Mouse (Mus musculus) kidney, adult 18-20 months (tissue): ENCODE measurements around the gene Strn4.

Experiments
- DNase-seq: peaks from one replicate; pipeline ENCODE4 v3.0.0; 2021

Gene Strn4

DNA sequence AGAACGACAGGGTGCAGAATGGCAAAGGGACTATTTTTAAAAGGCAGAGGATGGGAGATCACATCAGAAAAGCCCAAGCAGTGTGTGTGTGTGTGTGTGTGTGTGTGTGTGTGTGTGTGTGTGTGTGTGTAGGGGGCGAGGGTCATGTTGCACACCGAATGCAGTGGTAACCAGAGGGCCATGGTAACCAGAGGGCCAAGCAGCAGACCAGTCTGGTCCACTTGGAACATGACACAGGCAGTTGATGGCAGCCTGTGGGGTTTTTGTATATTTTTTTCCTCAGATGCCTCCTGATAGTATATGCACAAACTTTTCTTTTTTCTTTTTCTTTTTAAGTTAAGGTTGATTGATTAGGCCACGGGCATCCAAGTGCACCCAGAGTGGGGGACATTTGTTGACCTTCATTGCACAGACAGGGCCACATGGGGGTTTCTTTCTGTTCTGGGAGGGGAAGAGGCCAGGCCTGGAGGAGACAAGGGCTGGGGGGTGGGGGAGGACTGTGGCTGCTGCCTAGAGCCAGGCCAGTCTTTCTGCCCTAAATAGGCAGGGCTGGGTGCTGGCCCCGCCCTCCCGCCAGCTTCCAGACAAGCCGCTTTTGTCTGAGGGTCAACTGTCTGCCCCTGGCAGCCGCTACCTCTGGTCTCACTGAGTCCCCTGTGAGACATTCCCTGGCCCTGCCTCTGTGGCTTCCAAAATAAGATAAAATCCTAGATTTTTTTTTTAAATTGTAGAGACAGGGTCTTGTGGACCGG lies 64.3 kb downstream of the Strn4 start:
- DNase-seq = no peak

- no peak for DNase-seq
Observed at GRCm38 (mm10) chr7:16880615-16881014, 64.9 kb downstream of the Strn4 start.

DNA sequence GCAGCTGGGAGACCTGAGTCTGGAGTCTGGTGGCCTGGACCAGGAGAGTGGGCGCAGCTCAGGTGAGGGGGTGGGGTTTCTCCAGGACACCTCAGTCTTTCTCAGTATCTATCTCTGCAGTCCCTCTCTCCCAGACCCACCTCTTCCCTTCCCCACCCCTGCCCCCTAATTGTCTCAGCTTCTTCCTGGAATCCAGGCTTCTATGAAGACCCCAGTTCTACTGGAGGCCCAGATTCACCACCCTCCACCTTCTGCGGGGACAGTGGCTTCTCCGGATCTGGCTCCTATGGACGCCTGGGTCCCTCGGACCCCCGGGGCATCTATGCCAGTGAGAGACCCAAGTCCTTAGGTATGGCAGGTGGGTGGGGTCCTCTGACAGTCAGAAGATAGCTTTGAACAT lies 67.5 kb downstream of the Strn4 start:
- no peak for DNase-seq

DNA sequence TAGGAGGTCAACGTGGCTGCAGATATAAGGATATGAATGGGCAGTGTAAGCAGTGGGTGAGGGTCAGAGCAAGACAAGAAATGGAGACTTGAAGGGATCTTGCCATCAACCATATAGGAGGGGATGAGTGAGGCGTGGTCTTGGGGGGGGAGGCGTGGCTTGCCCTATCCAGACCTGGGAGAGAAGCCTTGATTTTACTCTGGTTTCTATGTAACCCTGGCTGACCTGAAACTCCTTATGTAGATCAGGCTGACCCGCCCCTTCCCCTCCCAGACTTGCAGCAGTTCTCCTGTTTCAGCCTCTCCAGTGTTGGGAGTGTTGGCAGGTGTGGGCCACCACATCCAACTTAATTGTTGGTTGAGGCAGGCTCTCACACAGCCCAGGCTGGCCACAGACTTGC lies 68.6 kb downstream of the Strn4 start:
- DNase-seq = no peak

DNA sequence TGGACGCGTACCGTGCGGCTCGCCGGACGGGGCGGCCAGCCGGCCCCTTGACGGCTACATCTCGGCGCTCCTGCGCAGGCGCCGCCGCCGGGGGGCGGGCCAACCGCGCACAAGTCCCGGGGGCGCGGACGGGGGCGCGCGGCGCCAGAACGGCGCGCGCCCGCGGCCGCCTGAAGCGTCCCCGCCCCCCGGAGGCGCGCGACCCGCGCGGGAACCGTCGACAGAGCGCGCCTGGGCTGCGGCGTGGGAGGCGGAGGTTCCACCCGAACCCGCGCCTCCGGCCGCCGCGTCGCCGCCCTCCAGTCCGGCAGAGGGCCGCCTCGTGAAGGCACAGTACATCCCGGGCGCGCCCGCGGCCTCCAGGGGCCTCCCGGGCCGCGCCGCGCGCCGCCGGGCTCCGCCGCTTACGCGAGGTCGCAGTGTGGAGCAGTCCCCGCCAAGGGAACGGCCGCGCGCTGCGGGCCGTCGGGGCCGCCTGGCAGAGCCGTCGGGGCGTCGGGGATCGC lies 69.6 kb downstream of the Strn4 start:
- no peak for DNase-seq

DNA sequence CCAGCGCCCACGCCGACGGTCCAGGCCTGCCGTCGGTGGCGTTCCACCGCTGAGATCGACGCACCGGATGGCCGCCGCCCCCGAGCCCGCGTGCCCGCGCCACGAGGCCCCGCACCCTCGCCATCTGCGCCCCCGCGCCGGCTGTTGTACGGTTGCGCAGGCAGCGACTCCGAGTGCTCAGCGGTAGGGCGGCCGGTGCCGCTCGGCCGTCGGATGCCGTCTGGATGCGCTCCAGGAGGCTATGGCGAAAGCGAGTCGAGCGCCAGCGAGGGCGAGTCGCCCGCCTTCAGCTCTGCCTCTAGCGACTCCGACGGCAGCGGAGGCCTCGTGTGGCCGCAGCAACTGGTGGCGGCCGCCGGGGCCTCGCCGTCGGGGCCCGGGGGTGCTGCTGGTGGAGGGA lies 70.2 kb downstream of the Strn4 start:
- no peak for DNase-seq
